Mouse (Mus musculus): Measurements from ENCODE around the gene Sirpa.

- TF ChIP-seq POLR2A (IDR thresholded peaks at IDR 0.05; ENCODE audit: borderline replicate concordance, control insufficient read depth, low read depth, low read length), result no peak
- no peak for TF ChIP-seq CTCF (IDR thresholded peaks at IDR 0.05; ENCODE audit: control insufficient read depth, insufficient read depth, low read length)
Measured at GRCm38 (mm10) chr2:129652616-129653015, 60.0 kb downstream of the Sirpa start.
